Mouse (Mus musculus) midbrain, postnatal 0 days (tissue): ENCODE results near the gene Aff3. TPM values are rescaled to one million over a fixed set of nuclear protein-coding genes. Genes with fewer than 3 reads are reported as not detected.

Experiments used
- ATAC-seq: fragments of 200-750 bp; cut with Nextera tagmentation; 2 replicates; pipeline ENCODE4 v1.8.0; 2017; ENCODE audit warnings: moderate number of reproducible peaks, mild to moderate bottlenecking, moderate TSS enrichment, moderate library complexity; ENCODE audit not compliant: low FRiP score
- DNase-seq: peaks from one replicate; pipeline ENCODE4 v3.0.0-alpha.2; 2015; ENCODE audit warnings: low spot score
- H3K27ac ChIP-seq: fragments of 300-500 bp; sonication (generic); 2 replicates; pipeline ENCODE4 v1.5.1; 2014; ENCODE audit warnings: low read depth, mild to moderate bottlenecking, low read length, mixed read lengths
- H3K27me3 ChIP-seq: fragments of 300-500 bp; sonication (generic); 2 replicates; pipeline ENCODE4 v1.6.1; 2014; ENCODE audit warnings: low read length, control low read depth, mixed read lengths; ENCODE audit not compliant: insufficient read depth
- H3K36me3 ChIP-seq: fragments of 300-500 bp; sonication (generic); 2 replicates; pipeline ENCODE4 v1.6.1; 2014; ENCODE audit warnings: low read length, control low read depth, mixed read lengths; ENCODE audit not compliant: insufficient read depth
- H3K4me1 ChIP-seq: fragments of 300-500 bp; sonication (generic); 2 replicates; pipeline ENCODE4 v1.6.1; 2014; ENCODE audit warnings: mild to moderate bottlenecking, control low read depth, antibody characterized with exemption, low read length, mixed read lengths; ENCODE audit not compliant: insufficient read depth
- H3K4me2 ChIP-seq: fragments of 300-500 bp; sonication (generic); 2 replicates; pipeline ENCODE4 v1.6.1; 2014; ENCODE audit warnings: low read depth, mild to moderate bottlenecking, low read length, mixed read lengths; ENCODE audit not compliant: poor library complexity, severe bottlenecking
- H3K4me3 ChIP-seq: fragments of 300-500 bp; sonication (generic); 2 replicates; pipeline ENCODE4 v1.5.1; 2014; ENCODE audit warnings: low read depth, mild to moderate bottlenecking, low read length, moderate library complexity
- H3K9ac ChIP-seq: fragments of 300-500 bp; sonication (generic); replicated peaks from 2 replicates; pipeline ENCODE4 v1.6.1; 2014; ENCODE audit warnings: mild to moderate bottlenecking, low read length, moderate library complexity, mixed read lengths; ENCODE audit not compliant: poor library complexity, severe bottlenecking
- H3K9me3 ChIP-seq: fragments of 300-500 bp; sonication (generic); 2 replicates; pipeline ENCODE4 v1.6.1; 2016; ENCODE audit warnings: low read length, control low read depth
- CTCF ChIP-seq: IDR thresholded peaks from 2 replicates; pipeline ENCODE4 v1.5.1; 2016; ENCODE audit warnings: antibody characterized with exemption, mild to moderate bottlenecking
- WGBS: fragments of 180-500 bp; shearing (Covaris S2); extraction: QIAGEN DNeasy Blood & Tissue Kit; methylation state at CpG from one replicate; pipeline ENCODE4 v1.1.7; 2014; 5-methylcytosine and 5-hydroxymethylcytosine counted together
- polyA plus RNA-seq: library from polyadenylated mRNA; unstranded; fragments of >200 nt; fragmentation: Nextera tagmentation; extraction: Ambion mirVana; gene quantifications from 2 replicates; pipeline ENCODE4 v1.2.1, GENCODE M21; 2015
- total RNA-seq: library from RNA; depleted of rRNA; stranded (reverse); fragments of >200 nt; gene quantifications from 2 replicates; pipeline ENCODE4 v1.2.3, GENCODE M21; 2014

Gene Aff3
- total and polyA plus RNA-seq, 2 experiments from 2014 or later = 20.6 to 61.2 TPM

DNA sequence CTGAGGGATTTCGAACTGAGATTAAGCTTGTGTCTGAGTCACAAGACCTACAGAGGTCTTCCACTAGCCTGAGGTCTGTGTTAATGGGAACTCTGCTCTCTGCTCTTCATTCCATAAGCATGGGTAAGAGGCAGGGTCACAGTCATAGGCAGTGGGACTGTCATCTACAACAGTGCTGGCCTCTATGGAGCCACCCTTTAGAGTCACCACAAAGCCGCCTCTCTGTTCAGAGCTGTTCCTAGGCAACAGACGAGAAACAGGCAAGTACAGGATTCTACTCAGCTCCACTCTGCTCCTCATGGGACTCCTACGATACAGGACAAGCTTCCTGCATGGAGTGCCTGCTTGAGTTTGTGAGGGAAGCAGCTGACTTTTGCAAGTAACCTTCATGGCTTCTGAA lies 371.9 kb downstream of the Aff3 start:
- Histone ChIP-seq H3K27me3 (no peaks in the 10 kb centered on the region), H3K4me2 (no peak overlapping the region), H3K9ac (no peak overlapping the region), H3K9me3 (no peaks in the 10 kb centered on the region), H3K4me3 (no peak overlapping the region), H3K27ac (no peak overlapping the region), H3K36me3 (no peaks in the 10 kb centered on the region), H3K4me1 (no peaks in the 10 kb centered on the region)
- ATAC-seq = peak; percentile 77; the same call in 1 of the 2 replicates
- DNase-seq = peak; percentile 54
- TF ChIP-seq CTCF = no peak
- WGBS = 40% methylated on average over 4 of the region's 4 CpGs

DNA sequence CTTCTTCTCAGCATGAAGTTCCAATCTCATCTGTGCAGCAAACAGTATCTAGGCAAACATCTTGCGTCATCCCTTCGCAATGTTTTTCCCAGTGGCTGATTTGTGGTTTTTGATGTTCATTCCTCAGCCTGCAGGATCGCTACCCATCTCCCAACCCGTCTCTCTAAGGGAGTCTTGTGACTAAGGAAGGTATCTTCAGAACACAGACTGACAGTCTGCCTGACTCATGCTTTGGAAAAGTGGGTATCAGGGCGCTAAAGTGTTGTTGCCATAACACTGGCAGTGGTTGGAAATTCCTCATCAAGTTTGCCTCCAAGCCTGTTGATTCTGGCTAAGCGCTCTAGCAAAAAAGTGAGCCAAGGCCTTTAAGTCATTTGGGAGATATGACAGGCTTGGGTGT lies 372.8 kb downstream of the Aff3 start:
- H3K9ac ChIP-seq = no peak overlapping the region
- H3K4me2 ChIP-seq = no peak overlapping the region
- WGBS = 91% methylated on average over 6 of the region's 6 CpGs
- H3K9me3 ChIP-seq = no peaks in the 10 kb centered on the region
- no peak for TF ChIP-seq CTCF
- no peak overlapping the region for H3K27ac ChIP-seq
- no peak for DNase-seq
- H3K36me3 ChIP-seq = no peaks in the 10 kb centered on the region
- ATAC-seq = no peak
- no peak overlapping the region for H3K4me3 ChIP-seq
- no peaks in the 10 kb centered on the region for H3K27me3 ChIP-seq
- H3K4me1 ChIP-seq = no peaks in the 10 kb centered on the region

DNA sequence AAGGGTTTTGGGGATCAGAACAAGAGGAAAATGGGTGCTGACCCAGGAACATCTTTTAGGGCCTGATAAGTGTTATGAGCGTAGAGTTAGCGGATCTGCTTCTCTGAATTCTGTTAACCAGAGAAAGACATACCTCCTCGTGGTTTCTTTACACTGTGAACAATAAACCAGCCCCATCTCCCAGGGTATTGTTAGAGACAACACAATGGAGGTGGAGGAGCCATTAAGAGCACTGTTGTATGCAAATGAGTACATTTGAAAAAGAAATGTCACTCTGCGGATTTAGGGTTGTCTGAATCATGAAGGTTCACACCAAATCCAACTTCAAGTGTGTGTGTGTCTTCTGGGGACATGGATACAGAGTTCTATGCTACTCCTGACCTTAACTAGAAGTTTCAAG lies 373.3 kb downstream of the Aff3 start:
- Histone ChIP-seq H3K36me3 (no peaks in the 10 kb centered on the region), H3K9ac (no peak overlapping the region), H3K9me3 (no peaks in the 10 kb centered on the region), H3K27me3 (no peaks in the 10 kb centered on the region), H3K4me2 (no peak overlapping the region), H3K4me1 (no peaks in the 10 kb centered on the region), H3K27ac (no peak overlapping the region), H3K4me3 (no peak overlapping the region)
- ATAC-seq (no peak), DNase-seq (no peak)
- 74% methylated on average over 4 of the region's 4 CpGs for WGBS
- no peak for TF ChIP-seq CTCF

DNA sequence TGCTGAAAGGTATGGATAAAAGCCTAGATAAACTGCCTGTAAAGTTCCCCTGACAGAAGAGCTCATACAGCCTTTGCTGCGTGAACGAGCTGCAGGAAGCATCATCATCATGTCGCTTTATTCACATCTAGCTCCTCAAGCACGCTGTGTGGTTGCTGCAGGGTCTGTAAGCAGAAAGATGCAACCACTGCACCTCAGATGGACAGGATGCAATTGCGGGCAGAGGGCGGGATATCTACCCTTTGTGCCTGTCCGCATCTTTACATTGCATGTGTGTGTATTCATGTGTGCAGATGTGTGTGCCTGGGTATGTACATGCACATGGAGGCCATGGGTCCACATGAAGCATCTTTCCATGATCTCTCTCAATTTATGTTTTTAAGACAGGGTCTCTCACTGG lies 373.9 kb downstream of the Aff3 start:
- H3K36me3 ChIP-seq = no peaks in the 10 kb centered on the region
- no peak overlapping the region for H3K4me3 ChIP-seq
- H3K9ac ChIP-seq = no peak overlapping the region
- no peaks in the 10 kb centered on the region for H3K4me1 ChIP-seq
- no peak overlapping the region for H3K27ac ChIP-seq
- H3K4me2 ChIP-seq = no peak overlapping the region
- DNase-seq = no peak
- no peak for TF ChIP-seq CTCF
- H3K9me3 ChIP-seq = no peaks in the 10 kb centered on the region
- WGBS = 87% methylated on average over 7 of the region's 7 CpGs
- ATAC-seq = no peak
- H3K27me3 ChIP-seq = no peaks in the 10 kb centered on the region

DNA sequence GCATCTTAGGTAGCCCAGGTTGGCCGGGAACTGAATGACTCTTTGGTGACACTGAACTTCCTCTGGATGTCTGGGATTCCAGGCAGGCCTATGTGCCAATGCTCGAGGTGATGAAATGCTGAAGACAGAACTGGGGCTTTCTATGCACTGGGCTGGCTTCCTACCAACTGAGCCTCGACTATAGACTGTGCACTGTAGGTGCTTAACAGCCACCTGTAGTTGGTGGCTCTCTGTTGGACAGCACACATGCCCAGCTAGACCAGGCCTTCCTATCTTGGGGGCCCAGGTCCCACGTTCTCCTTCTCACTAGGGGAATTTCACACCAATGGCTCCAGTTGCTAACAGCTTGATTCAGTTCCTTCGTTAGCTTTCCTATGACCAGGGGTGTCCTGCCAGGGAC lies 374.9 kb downstream of the Aff3 start:
- Histone ChIP-seq H3K9ac (no peak overlapping the region), H3K36me3 (no peaks in the 10 kb centered on the region), H3K27me3 (no peaks in the 10 kb centered on the region), H3K27ac (no peak overlapping the region), H3K4me1 (no peaks in the 10 kb centered on the region), H3K9me3 (no peaks in the 10 kb centered on the region), H3K4me3 (no peak overlapping the region), H3K4me2 (no peak overlapping the region)
- DNase-seq (no peak), ATAC-seq (no peak)
- no peak for TF ChIP-seq CTCF
- 85% methylated on average over 5 of the region's 5 CpGs for WGBS

DNA sequence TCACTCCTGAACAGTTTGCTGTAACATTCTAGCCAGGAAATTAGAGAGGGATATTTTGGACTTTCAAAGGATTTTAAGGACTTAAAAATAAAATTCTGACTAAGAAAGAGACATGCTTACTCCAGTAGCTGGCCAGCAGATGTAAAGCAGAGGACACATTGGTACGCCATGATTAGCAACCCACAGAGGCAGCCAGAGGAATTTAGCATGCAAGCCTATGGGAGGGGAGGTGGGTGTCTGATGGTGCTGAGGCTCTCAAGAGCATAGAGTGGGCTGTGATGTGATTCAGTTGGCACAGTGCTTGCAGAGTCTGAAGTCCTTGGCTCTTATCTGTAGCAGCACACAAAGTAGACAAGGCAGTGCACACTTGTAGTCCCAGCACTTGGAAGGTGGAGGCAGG lies 376.0 kb downstream of the Aff3 start:
- Histone ChIP-seq H3K27ac (no peak overlapping the region), H3K9me3 (no peaks in the 10 kb centered on the region), H3K4me2 (no peak overlapping the region), H3K36me3 (no peaks in the 10 kb centered on the region), H3K27me3 (no peaks in the 10 kb centered on the region), H3K9ac (no peak overlapping the region), H3K4me3 (no peak overlapping the region), H3K4me1 (no peaks in the 10 kb centered on the region)
- WGBS = 97% methylated on average over 1 of the region's 1 CpGs
- TF ChIP-seq CTCF = no peak
- no peak for DNase-seq
- ATAC-seq = no peak

DNA sequence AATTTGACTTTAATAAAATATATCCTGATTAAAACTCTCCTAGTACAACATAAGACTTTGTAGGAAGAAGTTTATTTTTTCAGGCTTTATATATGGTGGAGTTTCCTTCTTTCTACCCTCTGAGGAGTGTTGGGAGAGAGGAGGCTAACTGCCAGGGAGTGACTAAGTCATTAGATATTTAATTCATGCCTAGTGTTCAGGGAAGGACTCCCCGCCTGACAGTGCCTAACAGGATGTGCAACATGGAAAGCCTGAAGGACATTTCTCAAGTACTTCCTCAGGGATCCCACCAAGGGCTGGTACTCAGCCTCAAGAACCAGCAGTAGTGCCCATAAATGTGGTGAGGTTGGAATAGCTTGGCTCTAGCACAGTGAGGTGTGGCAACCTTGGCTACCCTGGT lies 378.2 kb downstream of the Aff3 start:
- no peaks in the 10 kb centered on the region for H3K36me3 ChIP-seq
- H3K27ac ChIP-seq = no peak overlapping the region
- WGBS = 89% methylated on average over 1 of the region's 1 CpGs
- DNase-seq (no peak), ATAC-seq (no peak)
- no peaks in the 10 kb centered on the region for H3K27me3 ChIP-seq
- H3K9ac ChIP-seq = no peak overlapping the region
- no peak overlapping the region for H3K4me2 ChIP-seq
- no peak for TF ChIP-seq CTCF
- H3K4me3 ChIP-seq = no peak overlapping the region
- H3K4me1 ChIP-seq = no peaks in the 10 kb centered on the region
- no peaks in the 10 kb centered on the region for H3K9me3 ChIP-seq
